Mouse (Mus musculus): Measurements from ENCODE around the gene Gpn1.

The Gpn1 gene

DNA sequence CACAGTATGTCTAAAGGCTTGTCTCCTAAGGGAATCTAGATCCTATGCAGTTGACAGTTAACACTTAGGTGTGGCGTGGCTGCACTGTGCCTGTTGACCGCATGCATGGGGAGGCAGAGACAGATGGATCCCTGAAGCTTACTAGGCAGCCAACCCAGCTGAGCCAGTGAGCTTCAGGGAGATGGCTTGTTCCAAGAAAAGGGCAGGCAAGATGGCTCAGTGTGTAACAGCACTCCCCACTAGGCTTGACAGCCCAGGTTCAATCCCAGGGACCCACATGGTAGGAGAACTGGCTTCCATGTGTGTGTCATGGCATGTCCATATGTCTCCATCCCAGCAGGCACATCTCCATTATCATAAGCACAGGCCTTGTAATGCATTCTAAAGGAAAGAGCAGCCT is 65.8 kb downstream of the Gpn1 start:
- no peak for DNase-seq

DNA sequence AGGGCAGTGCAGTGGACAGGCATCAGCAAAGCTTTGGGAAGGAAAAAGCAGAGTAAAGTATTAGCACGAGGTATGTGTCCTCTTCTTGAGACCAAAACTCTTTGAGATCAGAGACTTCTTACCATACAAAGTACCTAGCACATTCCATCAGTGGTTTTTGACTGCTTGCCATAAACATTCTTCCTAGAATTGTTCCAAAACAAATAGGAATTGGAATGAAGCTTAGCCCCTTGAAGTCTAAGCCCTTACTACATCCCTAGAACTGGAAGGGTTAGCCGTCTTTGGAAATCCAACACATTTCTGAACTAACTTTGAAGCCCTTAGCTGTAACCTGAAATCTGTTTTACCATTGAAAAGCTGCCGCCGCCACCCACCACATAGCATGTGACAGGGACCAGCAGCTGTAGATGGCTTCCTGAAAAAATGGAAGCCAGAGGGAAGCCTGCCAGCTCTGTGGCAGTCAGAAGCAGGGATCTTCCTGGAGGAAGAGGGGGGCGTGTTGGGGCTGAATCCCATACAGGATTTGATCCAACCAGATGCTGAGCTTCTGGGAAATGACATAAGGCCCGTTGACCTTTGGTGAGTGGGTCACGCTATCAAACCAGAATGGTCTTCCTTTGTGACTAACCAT is 67.6 kb downstream of the Gpn1 start:
- DNase-seq: peak in 1 of 2 experiments; percentile 33
